Mouse (Mus musculus) CH12.LX (cell line): ENCODE data around the gene Rps25. TPM values are rescaled to one million over a fixed set of nuclear protein-coding genes. Genes with fewer than 3 reads are reported as not detected.
"Not testable (repeated sequence)": the region's sequence is repeated elsewhere in the genome, so short reads cannot be mapped to it uniquely, and the experiment has no call there.

Source experiments
- DNase-seq: peaks from one replicate; pipeline ENCODE4 v3.0.0-alpha.2; 2013; ENCODE audit errors: extremely low read depth
- H3K27ac ChIP-seq: 2 replicates; pipeline ENCODE4 v1.5.1; 2012; ENCODE audit warnings: low read depth, mild to moderate bottlenecking, control low read depth, moderate library complexity; ENCODE audit not compliant: insufficient read depth
- H3K27me3 ChIP-seq: replicated peaks from 2 replicates; pipeline ENCODE3; 2012; ENCODE audit warnings: inconsistent platforms
- H3K36me3 ChIP-seq, 2 experiments: replicated peaks in 1 of 2; 2 replicates each; pipeline versions ENCODE3 to v1.6.1; 2012; ENCODE audit warnings: inconsistent platforms in 1 of 2, low read length in 1 of 2, mild to moderate bottlenecking in 1 of 2, mixed read lengths in 1 of 2, moderate library complexity in 1 of 2; ENCODE audit not compliant: control insufficient read depth in 1 of 2, insufficient read depth in 1 of 2
- H3K4me1 ChIP-seq, 2 experiments: 2 replicates each; pipeline ENCODE4 v1.6.1; 2012; ENCODE audit warnings: inconsistent platforms in 1 of 2, moderate library complexity in 1 of 2; ENCODE audit not compliant: insufficient read depth in 2 of 2, control insufficient read depth in 1 of 2
- H3K4me2 ChIP-seq: 2 replicates; pipeline ENCODE4 v1.6.1; 2012; ENCODE audit warnings: low read depth, mild to moderate bottlenecking, control low read depth; ENCODE audit not compliant: poor library complexity, insufficient read depth, severe bottlenecking
- H3K4me3 ChIP-seq, 3 experiments: fragments of 150-350 bp in 1 of 3; sonication (generic) in 1 of 3; replicated peaks in 1 of 3; 2 replicates each; pipeline versions ENCODE3 to v1.5.1; 2011 to 2012; ENCODE audit warnings: low read depth in 2 of 3, low read length in 2 of 3, mild to moderate bottlenecking in 2 of 3, moderate library complexity in 2 of 3, control low read depth in 1 of 3, improper control_type of control experiment in 1 of 3, inconsistent platforms in 1 of 3, mixed read lengths in 1 of 3; ENCODE audit not compliant: poor library complexity in 1 of 3
- H3K79me2 ChIP-seq: replicated peaks from 2 replicates; pipeline ENCODE4 v1.6.1; 2012; ENCODE audit warnings: mild to moderate bottlenecking, moderate library complexity; ENCODE audit not compliant: control insufficient read depth, poor library complexity, insufficient read depth, severe bottlenecking; ENCODE audit errors: extremely low read depth
- H3K9ac ChIP-seq: 2 replicates; pipeline ENCODE4 v1.6.1; 2012; ENCODE audit warnings: low read depth, mild to moderate bottlenecking, control low read depth, moderate library complexity; ENCODE audit not compliant: insufficient read depth
- H3K9me3 ChIP-seq: replicated peaks from 2 replicates; pipeline ENCODE3; 2012; ENCODE audit warnings: low read length, inconsistent platforms, mixed read lengths
- BHLHE40 ChIP-seq: IDR thresholded peaks from 2 replicates; pipeline ENCODE4 v1.6.1; 2011; ENCODE audit warnings: mild to moderate bottlenecking, low read depth, low read length, improper control_type of control experiment
- CTCF ChIP-seq, 2 experiments: IDR thresholded peaks in 1 of 2; conservative IDR thresholded peaks in 1 of 2; 2 replicates each; pipeline ENCODE4 v1.5.1; 2011 to 2012; ENCODE audit warnings: low read depth in 2 of 2, low read length in 2 of 2, improper control_type of control experiment in 1 of 2, inconsistent platforms in 1 of 2, mild to moderate bottlenecking in 1 of 2, moderate library complexity in 1 of 2
- EP300 ChIP-seq: IDR thresholded peaks from 2 replicates; pipeline ENCODE4 v1.6.1; 2011; ENCODE audit warnings: low read length, improper control_type of control experiment
- ETS1 ChIP-seq: conservative IDR thresholded peaks from 2 replicates; pipeline ENCODE4 v1.6.1; 2012; ENCODE audit warnings: low read depth, mild to moderate bottlenecking, inconsistent platforms, low read length, improper control_type of control experiment, moderate library complexity
- HCFC1 ChIP-seq: IDR thresholded peaks from 2 replicates; pipeline ENCODE4 v1.6.1; 2012; ENCODE audit warnings: low read depth, mild to moderate bottlenecking, inconsistent platforms, low read length, improper control_type of control experiment
- IRF4 ChIP-seq: IDR thresholded peaks from 2 replicates; pipeline ENCODE4 v1.6.1; 2014; ENCODE audit warnings: low read depth, mild to moderate bottlenecking, inconsistent platforms, low read length, improper control_type of control experiment
- JUND ChIP-seq: conservative IDR thresholded peaks from 2 replicates; pipeline ENCODE4 v1.6.1; 2011; ENCODE audit warnings: low read depth, low read length, improper control_type of control experiment
- MAFK ChIP-seq: IDR thresholded peaks from 2 replicates; pipeline ENCODE4 v1.6.1; 2011; ENCODE audit warnings: low read length, improper control_type of control experiment; ENCODE audit not compliant: insufficient replicate concordance
- MAX ChIP-seq: IDR thresholded peaks from 2 replicates; pipeline ENCODE4 v1.6.1; 2011; ENCODE audit warnings: low read length, improper control_type of control experiment
- MAZ ChIP-seq: IDR thresholded peaks from 2 replicates; pipeline ENCODE4 v1.6.1; 2012; ENCODE audit warnings: low read depth, mild to moderate bottlenecking, inconsistent platforms, low read length, improper control_type of control experiment, moderate library complexity
- MXI1 ChIP-seq: IDR thresholded peaks from 2 replicates; pipeline ENCODE4 v1.6.1; 2011; ENCODE audit warnings: mild to moderate bottlenecking, low read depth, low read length, improper control_type of control experiment
- MYC ChIP-seq: IDR thresholded peaks from 2 replicates; pipeline ENCODE4 v1.6.1; 2011; ENCODE audit warnings: low read depth, mild to moderate bottlenecking, improper control_type of control experiment, low read length
- NELFE ChIP-seq: IDR thresholded peaks from 2 replicates; pipeline ENCODE4 v1.6.1; 2011; ENCODE audit warnings: low read depth, low read length, improper control_type of control experiment
- NRF1 ChIP-seq: IDR thresholded peaks from 2 replicates; pipeline ENCODE4 v1.6.1; 2014; ENCODE audit warnings: low read depth, mild to moderate bottlenecking, inconsistent platforms, low read length, improper control_type of control experiment, moderate library complexity
- PAX5 ChIP-seq: IDR thresholded peaks from 2 replicates; pipeline ENCODE4 v1.6.1; 2012; ENCODE audit warnings: low read length, inconsistent platforms, mixed read lengths
- POLR2A ChIP-seq: IDR thresholded peaks from 2 replicates; pipeline ENCODE4 v1.6.1; 2011; ENCODE audit warnings: low read depth, mild to moderate bottlenecking, improper control_type of control experiment, low read length
- POLR2AphosphoS2 ChIP-seq: IDR thresholded peaks from 2 replicates; pipeline ENCODE4 v1.6.1; 2011; ENCODE audit warnings: low read depth, low read length, improper control_type of control experiment
- RAD21 ChIP-seq: IDR thresholded peaks from 2 replicates; pipeline ENCODE4 v1.6.1; 2011; ENCODE audit warnings: low read depth, mild to moderate bottlenecking, low read length, improper control_type of control experiment, moderate library complexity
- SMC3 ChIP-seq: IDR thresholded peaks from 2 replicates; pipeline ENCODE4 v1.6.1; 2011; ENCODE audit warnings: low read depth, low read length, improper control_type of control experiment
- TBP ChIP-seq: conservative IDR thresholded peaks from 2 replicates; pipeline ENCODE4 v1.6.1; 2011; ENCODE audit warnings: low read depth, low read length, improper control_type of control experiment
- TCF12 ChIP-seq: IDR thresholded peaks from 2 replicates; pipeline ENCODE4 v1.6.1; 2014; ENCODE audit warnings: low read depth, mild to moderate bottlenecking, inconsistent platforms, low read length, improper control_type of control experiment
- UBTF ChIP-seq: IDR thresholded peaks from 2 replicates; pipeline ENCODE4 v1.6.1; 2012; ENCODE audit warnings: low read depth, mild to moderate bottlenecking, inconsistent platforms, low read length, improper control_type of control experiment, moderate library complexity
- USF1 ChIP-seq: IDR thresholded peaks from 2 replicates; pipeline ENCODE4 v1.6.1; 2014; ENCODE audit warnings: low read depth, mild to moderate bottlenecking, inconsistent platforms, low read length, improper control_type of control experiment
- ZC3H11A ChIP-seq: IDR thresholded peaks from 2 replicates; pipeline ENCODE4 v1.6.1; 2012; ENCODE audit warnings: low read depth, mild to moderate bottlenecking, inconsistent platforms, low read length, improper control_type of control experiment
- ZKSCAN1 ChIP-seq: IDR thresholded peaks from 2 replicates; pipeline ENCODE4 v1.6.1; 2012; ENCODE audit warnings: low read depth, inconsistent platforms, low read length, improper control_type of control experiment, borderline replicate concordance
- ZMIZ1 ChIP-seq: IDR thresholded peaks from 2 replicates; pipeline ENCODE4 v1.6.1; 2012; ENCODE audit warnings: low read depth, mild to moderate bottlenecking, inconsistent platforms, low read length, improper control_type of control experiment
- ZNF384 ChIP-seq: IDR thresholded peaks from 2 replicates; pipeline ENCODE4 v1.6.1; 2012; ENCODE audit warnings: low read depth, low read length, improper control_type of control experiment, inconsistent platforms
- dilution Hi-C: fragments of 300-500 bp; cut with MboI; formaldehyde crosslinking; loops from 2 replicates; pipeline ENCODE4 v1.14.3; 2020; ENCODE audit warnings: low sequenced_read_pairs; ENCODE audit not compliant: extremely low pct_unique_long_range_greater_than_20kb, extremely low pct_ligation_motif_present
- in situ Hi-C: fragments of 300-500 bp; cut with MboI; formaldehyde crosslinking; loops from 3 replicates; pipeline ENCODE4 v1.14.3; 2019; ENCODE audit warnings: low sequenced_read_pairs, low pct_ligation_motif_present, low pct_unique_long_range_greater_than_20kb, mixed read lengths
- polyA plus RNA-seq: library from polyadenylated mRNA; unstranded; fragments of >175 nt; gene quantifications from 2 replicates; pipeline ENCODE4 v1.2.1, GENCODE M21; 2012; ENCODE audit warnings: low read depth; ENCODE audit not compliant: insufficient read length
- total RNA-seq, 2 experiments: library from RNA; depleted of rRNA; stranded (reverse); fragments of 300-350 nt in 1 of 2; fragments of >200 nt in 1 of 2; gene quantifications; 2 replicates each; pipeline ENCODE4 v1.2.3; 2012 to 2014

The Rps25 gene
- total and polyA plus RNA-seq, 3 experiments: 2,535 to 3,378 (median 3,250) TPM

DNA sequence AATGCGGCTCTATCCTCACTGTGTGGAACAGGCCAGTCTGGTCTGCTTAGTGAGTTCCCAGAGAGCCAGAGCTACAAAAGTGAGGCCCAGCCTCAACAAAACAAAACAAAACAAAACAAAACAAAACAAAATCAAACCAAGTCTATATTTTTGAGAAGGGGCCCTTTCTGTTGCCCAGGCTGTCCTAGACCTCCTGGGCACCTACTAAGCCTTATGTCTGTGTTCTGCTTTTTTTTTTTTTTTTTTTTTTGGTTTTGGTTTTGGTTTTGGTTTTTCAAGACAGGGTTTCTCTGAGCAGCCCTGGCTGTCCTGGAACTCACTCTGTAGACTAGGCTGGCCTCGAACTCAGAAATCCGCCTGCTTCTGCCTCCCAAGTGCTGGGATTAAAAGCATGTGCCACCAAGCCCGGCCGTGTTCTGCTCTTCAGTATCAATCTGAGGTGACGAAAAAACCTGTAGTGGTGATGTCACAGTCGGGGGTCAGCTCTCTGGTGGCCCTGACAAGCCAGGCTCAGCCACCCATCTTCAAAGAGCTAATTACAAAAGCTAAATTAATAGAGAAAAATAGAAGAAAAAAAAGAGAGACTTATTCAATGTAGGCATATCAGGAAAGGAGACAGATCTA, 37.6 kb downstream of the Rps25 start:
- in situ Hi-C loops: not testable (repeated sequence)

DNA sequence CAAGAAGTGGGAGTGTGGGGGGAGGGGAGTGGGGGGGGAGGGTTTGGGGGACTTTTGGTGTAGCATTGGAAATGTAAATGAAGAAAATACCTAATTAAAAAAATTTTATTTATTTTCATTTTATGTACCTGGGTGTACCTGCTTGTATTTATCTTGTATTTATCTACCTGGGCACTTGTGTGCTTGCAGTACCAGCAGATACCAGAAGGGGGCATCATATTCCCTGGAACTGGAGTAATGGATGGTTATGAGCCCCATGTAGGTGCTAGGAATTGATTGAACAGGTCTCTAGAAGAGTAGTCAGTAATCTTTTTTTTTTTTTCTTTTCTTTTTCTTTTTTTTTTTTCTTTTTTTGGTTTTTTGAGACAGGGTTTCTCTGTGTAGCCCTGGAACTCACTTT, 43.4 kb downstream of the Rps25 start:
- no peaks in the 10 kb centered on the region for H3K36me3 ChIP-seq

More for the DNA sequence above, 37.6 kb downstream of the Rps25 start:
- H3K36me3 ChIP-seq, H3K79me2 ChIP-seq, H3K9me3 ChIP-seq, DNase-seq, H3K27me3 ChIP-seq, H3K4me3 ChIP-seq, dilution Hi-C loops, H3K27ac ChIP-seq: not testable (repeated sequence)
- peak overlapping the region; percentile 7; the same call in 1 of the 2 replicates for H3K9ac ChIP-seq
- H3K4me2 ChIP-seq: peak overlapping the region; percentile 51
- TF ChIP-seq TBP (0 out of 2 replicates have a peak, but pooled peaks have one; percentile 50), IRF4 (peak; percentile 47; the same call in 1 of the 2 replicates), ZNF384 (peak; percentile 92), MAZ (0 out of 2 replicates have a peak, but pooled peaks have one; percentile 34)
- H3K4me1 ChIP-seq: peaks cover 0 to 38% of the 10 kb centered on the region in 2 experiments; a peak in 3 of 4 replicates

More for the DNA sequence above, 43.4 kb downstream of the Rps25 start:
- in situ Hi-C loops (no loop called here), dilution Hi-C loops (no loop called here)
- H3K9me3 ChIP-seq: no peaks in the 10 kb centered on the region
- no peaks in the 10 kb centered on the region for H3K79me2 ChIP-seq
- no peak overlapping the region for H3K9ac ChIP-seq
- H3K4me2 ChIP-seq: no peak overlapping the region
- TF ChIP-seq NELFE: no peak
- TF ChIP-seq CTCF (conservative IDR thresholded peaks at IDR 0.05 in 1 of 2, IDR thresholded peaks at IDR 0.05 in 1 of 2; ENCODE audit: low read depth in 2 of 2, low read length in 2 of 2): peak; percentile 46 to 61
- TF ChIP-seq ETS1: no peak
- TF ChIP-seq HCFC1: no peak
- TF ChIP-seq MYC: no peak
- no peak for TF ChIP-seq MAX
- peak; percentile 14 for TF ChIP-seq RAD21
- no peak for TF ChIP-seq NRF1
- TF ChIP-seq SMC3: peak; percentile 27
- TF ChIP-seq JUND: no peak
- TF ChIP-seq TCF12: no peak
- no peak for TF ChIP-seq POLR2AphosphoS2
- no peak for TF ChIP-seq USF1
- no peak for TF ChIP-seq MAFK
- no peak for TF ChIP-seq TBP
- TF ChIP-seq ZMIZ1: no peak
- TF ChIP-seq BHLHE40: no peak
- no peak for TF ChIP-seq UBTF
- no peak for TF ChIP-seq ZKSCAN1
- no peak for TF ChIP-seq EP300
- no peak for TF ChIP-seq MXI1
- TF ChIP-seq POLR2A: no peak
- no peak for TF ChIP-seq ZC3H11A
- TF ChIP-seq PAX5: no peak
- H3K27ac ChIP-seq: no peak overlapping the region
- DNase-seq: no peak
- no peaks in the 10 kb centered on the region for H3K27me3 ChIP-seq
- peaks cover 4 to 40% of the 10 kb centered on the region in 2 experiments for H3K4me1 ChIP-seq
- no peak overlapping the region for H3K4me3 ChIP-seq
